Mouse (Mus musculus) liver, adult 2 months (tissue): ENCODE results near the gene Slc35b2.

ENCODE experiments used
- CTCF ChIP-seq: fragments of 200-500 bp; IDR thresholded peaks from 2 replicates; pipeline ENCODE4 v1.5.1; 2011; ENCODE audit warnings: low read depth, low read length, control low read depth
- POLR2A ChIP-seq: fragments of 200-500 bp; IDR thresholded peaks from 2 replicates; pipeline ENCODE4 v1.6.1; 2011; ENCODE audit warnings: low read length, control low read depth; ENCODE audit not compliant: insufficient read depth; ENCODE audit errors: extremely low read depth

- no peak for TF ChIP-seq CTCF
- no peak for TF ChIP-seq POLR2A
Measured at GRCm38 (mm10) chr17:45598891-45599290, 35.2 kb downstream of the Slc35b2 start.
